Mouse (Mus musculus) hematopoietic stem cell, adult 5-6 weeks (primary cell): Measurements from ENCODE around the gene Mlana. TPM values are rescaled to one million over a fixed set of nuclear protein-coding genes. Genes with fewer than 3 reads are reported as not detected.

Experiments
- ATAC-seq, 2 experiments: fragments of 125-278 bp in 1 of 2; replicated peaks in 1 of 2; 2 replicates each; pipeline ENCODE4 v1.8.0; 2016 to 2017; ENCODE audit warnings: inconsistent platforms in 2 of 2, mild to moderate bottlenecking in 2 of 2, moderate number of reproducible peaks in 2 of 2, low read depth in 1 of 2, moderate TSS enrichment in 1 of 2; ENCODE audit not compliant: low FRiP score in 2 of 2, poor library complexity in 2 of 2, severe bottlenecking in 2 of 2, insufficient read depth in 1 of 2, low TSS enrichment in 1 of 2
- total RNA-seq: library from RNA; stranded (forward); fragments of 172-1452, 232-1000 nt; gene quantifications from 2 replicates; pipeline ENCODE4 v1.2.3, GENCODE M21; 2017

The Mlana gene
- total RNA-seq, 1 experiment from 2014 or later, result not detected

GRCm38 (mm10) chr19:29670247-29670646, 27.4 kb upstream of the Mlana start:
- no peak for ATAC-seq

GRCm38 (mm10) chr19:29671160-29671559, 26.5 kb upstream of the Mlana start:
- no peak for ATAC-seq

- ATAC-seq, result no peak
Observed at GRCm38 (mm10) chr19:29672660-29673059, 25.0 kb upstream of the Mlana start.

- no peak for ATAC-seq
Observed at GRCm38 (mm10) chr19:29674946-29675345, 22.7 kb upstream of the Mlana start.

GRCm38 (mm10) chr19:29675562-29676078, 22.0 kb upstream of the Mlana start:
- ATAC-seq, result peak; percentile 72 to 80

- no peak for ATAC-seq
Observed at GRCm38 (mm10) chr19:29676479-29677193, 21.0 kb upstream of the Mlana start.

- ATAC-seq, result peak; percentile 40 to 42; a peak in 1 of 4 replicates
Observed at GRCm38 (mm10) chr19:29678181-29678778, 19.3 kb upstream of the Mlana start.

- ATAC-seq, result no peak
Observed at GRCm38 (mm10) chr19:29680182-29681152, 17.2 kb upstream of the Mlana start.

GRCm38 (mm10) chr19:29683844-29684540, 13.6 kb upstream of the Mlana start:
- peak; percentile 46 to 75 for ATAC-seq

GRCm38 (mm10) chr19:29695071-29695470, 2.6 kb upstream of the Mlana start:
- no peak for ATAC-seq

GRCm38 (mm10) chr19:29696309-29696708, 1.3 kb upstream of the Mlana start:
- no peak for ATAC-seq

- ATAC-seq, result no peak
Observed at GRCm38 (mm10) chr19:29696840-29697239, 784 bp upstream of the Mlana start.

GRCm38 (mm10) chr19:29701707-29702106, 4.1 kb downstream of the Mlana start:
- ATAC-seq, result no peak

- ATAC-seq, result no peak
Observed at GRCm38 (mm10) chr19:29704436-29704835, 6.8 kb downstream of the Mlana start.

GRCm38 (mm10) chr19:29707314-29707898, 9.8 kb downstream of the Mlana start:
- no peak for ATAC-seq

GRCm38 (mm10) chr19:29708003-29708402, 10.4 kb downstream of the Mlana start:
- ATAC-seq, result peak; percentile 79 to 86

- no peak for ATAC-seq
Observed at GRCm38 (mm10) chr19:29708461-29708860, 10.8 kb downstream of the Mlana start.
